Mouse (Mus musculus): ENCODE measurements around the gene Ggct.
A peak's percentile ranks its signal among the peaks of the same experiment; 100 is the strongest.
"Not testable (repeated sequence)": the region's sequence is repeated elsewhere in the genome, so short reads cannot be mapped to it uniquely, and the experiment has no call there.

The Ggct gene

DNA sequence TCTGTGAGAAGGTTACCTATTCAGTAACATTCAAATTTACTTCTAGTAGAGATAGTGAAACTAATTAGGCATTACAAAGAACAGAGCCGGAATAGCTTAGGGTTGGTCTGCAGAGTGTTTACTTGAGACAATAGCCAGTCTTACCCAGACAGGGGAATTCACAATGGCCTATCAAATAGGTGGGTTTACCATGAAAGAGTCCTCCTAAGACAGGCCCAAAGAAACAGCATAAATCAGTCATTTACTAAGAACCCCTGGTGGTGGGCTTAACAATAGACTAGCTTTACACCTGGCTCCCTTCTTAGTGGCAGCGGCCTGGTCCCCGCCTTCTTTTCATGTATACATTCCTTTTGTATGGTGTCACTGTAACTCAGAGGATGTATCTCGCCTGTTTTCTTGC, 39.4 kb downstream of the Ggct start:
- DNase-seq (ENCODE audit: extremely low read depth, low read depth, low spot score): not testable (repeated sequence)

DNA sequence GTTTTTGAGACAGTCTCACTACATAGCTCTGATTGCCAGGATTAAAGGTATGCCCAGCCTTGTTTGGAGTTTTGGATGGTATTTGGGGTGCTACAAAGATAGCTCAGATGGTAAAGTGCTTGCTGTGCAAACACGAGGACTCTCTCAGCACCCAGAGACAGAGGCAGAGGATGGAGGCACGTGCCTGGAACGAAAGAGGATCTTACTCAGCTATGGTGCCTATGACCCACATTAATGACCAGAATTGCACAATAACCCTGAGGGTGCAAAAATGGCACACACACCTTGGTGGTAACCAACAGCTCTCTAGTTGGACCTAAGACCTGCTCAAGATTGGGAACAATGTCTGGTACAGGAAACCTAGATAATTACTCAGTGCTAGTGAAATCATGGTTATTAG, 40.2 kb downstream of the Ggct start:
- DNase-seq (ENCODE audit: extremely low read depth, low read depth, low spot score): no peak

DNA sequence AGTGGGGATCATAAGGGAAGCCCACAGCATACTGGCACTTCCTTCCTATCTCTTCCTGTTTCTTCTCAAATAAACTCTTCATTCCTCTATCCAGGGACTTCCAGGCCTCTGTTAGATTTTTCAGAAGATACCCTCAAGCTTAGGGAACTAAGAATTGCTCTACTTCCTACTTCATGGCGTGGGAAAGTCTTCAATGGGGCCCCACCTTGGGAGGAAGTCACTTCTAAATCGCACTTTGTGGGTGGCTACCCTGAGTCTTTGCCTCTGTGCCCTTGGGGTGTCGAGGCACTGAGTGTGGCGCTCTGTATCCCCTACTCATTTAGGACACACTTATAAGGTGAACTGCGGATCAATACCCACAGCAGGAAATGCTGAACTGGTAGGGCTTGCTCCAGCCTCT, 44.1 kb downstream of the Ggct start:
- DNase-seq (ENCODE audit: extremely low read depth, low read depth, low spot score): no peak

DNA sequence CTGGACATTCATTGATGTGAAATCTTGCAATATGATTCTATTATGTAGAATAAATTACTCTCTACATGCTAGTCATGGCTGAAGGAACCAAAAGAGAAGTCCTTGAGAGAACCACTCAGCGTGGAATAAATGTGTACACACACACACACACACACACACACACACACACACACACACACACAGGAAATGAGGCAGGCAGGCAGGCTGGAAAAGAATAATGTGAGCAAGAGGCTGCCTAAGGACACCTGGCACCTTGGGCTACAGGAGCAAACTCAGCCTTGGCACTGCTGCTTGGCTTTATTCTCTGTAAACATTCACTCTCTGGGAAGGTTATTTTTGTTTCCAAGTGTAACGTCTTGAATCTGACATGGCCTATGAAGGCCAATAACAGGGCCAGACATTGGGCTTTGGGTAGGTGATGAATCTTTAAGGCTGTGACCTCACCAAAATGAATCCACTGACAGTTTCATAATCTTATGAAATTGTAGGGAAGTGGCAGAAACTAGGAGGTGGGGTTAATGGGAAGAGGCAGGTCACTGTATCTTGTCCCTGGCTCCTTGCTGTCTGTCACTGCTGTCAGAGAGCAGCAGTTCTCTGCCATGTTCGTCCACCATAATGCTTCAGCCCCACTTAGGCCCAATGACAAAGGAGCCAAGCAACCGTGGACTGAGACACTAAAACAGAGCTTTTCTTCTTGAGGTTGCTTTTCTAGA, 46.4 kb downstream of the Ggct start:
- peak; percentile 14 for DNase-seq (ENCODE audit: extremely low read depth, low read depth, low spot score)

DNA sequence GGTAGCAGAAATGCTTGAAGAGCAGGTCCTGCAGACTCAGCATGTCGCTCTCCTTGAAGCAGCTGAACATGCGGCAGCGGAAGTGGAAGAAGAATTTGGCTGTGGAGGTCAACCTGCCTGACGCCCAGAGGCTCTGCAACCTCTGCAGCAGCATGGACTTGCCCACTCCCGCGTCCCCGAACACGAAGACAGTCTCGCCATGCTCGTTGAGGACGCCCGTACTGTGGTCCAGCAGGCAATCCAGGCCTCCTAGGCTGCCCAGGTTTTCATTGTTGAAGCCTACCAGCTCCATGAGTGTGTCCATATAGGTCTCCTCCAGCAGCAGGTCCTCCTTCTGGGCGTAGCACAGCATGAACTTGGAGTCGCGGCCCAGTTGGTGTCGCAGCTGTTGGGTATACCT, 48.2 kb downstream of the Ggct start:
- DNase-seq (ENCODE audit: extremely low read depth, low read depth, low spot score): no peak

DNA sequence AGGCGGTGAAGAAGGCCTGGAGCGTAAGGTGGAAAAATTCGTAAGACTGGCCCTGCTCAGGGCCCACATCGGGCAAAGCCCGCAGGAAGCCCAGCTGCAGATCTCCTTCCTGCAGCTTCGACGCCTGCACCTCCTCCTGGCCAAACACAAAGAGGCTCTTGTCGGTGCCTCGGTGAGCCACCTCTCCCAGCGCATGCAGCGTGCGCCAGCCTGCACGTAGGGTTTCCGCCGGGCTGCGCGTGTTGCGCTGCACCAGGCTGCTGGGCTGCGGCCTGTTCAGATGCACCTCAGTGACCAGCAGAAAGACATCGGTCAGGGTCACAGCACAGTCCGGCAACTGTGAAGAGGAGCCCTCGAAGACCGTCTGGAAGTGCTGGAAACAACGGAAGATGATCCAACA, 49.0 kb downstream of the Ggct start:
- no peak for DNase-seq (ENCODE audit: extremely low read depth, low read depth, low spot score)

DNA sequence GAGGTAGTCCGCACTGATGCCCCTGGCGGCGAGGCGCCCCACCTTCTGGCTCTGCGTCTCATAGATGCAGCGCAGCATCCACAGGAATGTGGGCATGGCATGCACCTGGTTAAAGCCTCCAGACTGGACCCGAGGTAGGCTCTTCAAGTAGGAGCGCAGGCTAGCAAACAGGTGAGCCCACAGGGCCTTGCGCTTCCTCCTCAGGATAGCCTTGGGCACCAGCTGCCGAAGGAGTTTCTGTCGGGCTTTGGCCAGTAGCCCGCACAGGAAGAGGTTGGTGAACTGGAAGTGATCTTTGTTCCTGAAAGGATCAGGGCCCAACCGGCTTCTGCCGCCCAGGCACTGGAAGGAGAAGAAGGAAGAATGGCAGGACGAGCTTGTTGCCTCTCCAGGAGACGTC, 49.5 kb downstream of the Ggct start:
- no peak for DNase-seq (ENCODE audit: extremely low read depth, low read depth, low spot score)

DNA sequence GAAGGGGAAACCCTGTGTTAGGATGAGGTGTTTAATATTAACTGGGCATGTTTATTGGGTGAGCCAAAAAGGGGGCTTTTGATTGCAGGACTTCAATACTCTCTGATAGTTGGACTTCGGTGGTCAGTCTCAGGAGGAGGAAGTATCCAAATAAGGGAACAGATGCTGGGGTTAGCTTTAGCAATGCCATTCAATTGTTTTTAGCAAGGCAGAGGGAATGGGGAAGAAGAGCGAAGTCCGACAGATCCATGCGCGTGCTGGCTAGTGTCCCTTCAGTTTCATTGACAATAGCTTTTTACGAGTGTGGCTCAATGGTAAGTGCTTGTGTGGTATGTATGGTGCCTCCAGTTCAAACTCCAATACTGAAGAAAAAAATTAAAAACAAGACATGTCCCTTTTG, 51.6 kb downstream of the Ggct start:
- DNase-seq (ENCODE audit: extremely low read depth, low read depth, low spot score): no peak

DNA sequence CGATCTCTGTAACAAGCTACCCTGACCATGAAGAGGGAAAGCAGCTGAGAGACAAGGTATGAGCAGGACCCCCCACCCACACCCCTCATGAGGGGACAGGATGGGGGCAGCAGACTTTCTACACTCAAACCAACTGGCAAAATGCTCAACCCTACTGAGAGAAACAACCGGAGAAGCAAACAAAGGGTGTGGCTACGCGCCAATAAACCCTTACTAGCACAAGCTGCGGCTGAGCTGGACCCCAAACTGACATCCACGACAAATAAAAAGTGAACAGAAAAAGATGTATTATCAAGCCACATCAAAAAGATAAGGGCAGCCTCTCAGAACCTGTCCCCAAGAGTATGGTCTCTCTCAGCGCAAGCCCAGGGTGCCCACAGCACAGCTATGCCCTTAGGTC, 52.6 kb downstream of the Ggct start:
- no peak for DNase-seq (ENCODE audit: extremely low read depth, low read depth, low spot score)

DNA sequence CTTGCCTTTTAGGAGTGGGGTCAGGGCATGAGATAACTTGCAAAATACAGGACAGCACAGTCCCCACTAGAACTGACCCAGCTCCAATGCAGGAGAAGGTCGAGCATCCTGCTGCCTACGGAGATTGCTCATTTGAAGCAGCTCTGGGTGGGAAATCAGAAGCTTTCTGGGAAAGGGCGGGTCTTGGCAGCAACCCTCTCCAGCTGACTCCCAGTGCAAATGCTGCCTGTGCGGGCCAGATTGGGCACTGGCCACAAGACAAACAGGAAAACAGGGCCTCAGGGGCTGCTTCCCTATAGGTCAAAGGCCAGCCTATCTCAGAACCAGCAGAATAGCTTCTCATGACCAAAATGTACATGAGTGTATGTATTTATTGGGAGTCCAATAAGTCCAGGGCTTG, 53.1 kb downstream of the Ggct start:
- DNase-seq (ENCODE audit: extremely low read depth, low read depth, low spot score): no peak

DNA sequence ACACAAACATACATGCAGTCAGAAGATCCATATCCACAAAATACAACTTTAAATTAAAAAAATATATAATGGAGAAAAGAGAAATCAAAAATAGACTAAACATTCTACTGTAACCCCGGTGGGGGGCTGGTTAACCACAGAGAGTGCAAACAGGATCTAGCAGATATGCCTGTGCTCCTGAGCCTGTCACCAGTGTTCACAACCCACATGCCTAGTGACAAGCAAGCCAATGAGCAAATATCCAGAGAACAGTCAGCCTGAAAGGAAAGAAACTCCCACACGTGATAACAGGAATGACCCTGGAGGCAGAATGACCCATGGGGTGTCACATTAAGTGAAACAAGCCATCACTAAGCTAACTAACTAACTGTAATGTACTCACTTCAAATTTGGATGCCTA, 56.3 kb downstream of the Ggct start:
- no peak for DNase-seq (ENCODE audit: extremely low read depth, low read depth, low spot score)

DNA sequence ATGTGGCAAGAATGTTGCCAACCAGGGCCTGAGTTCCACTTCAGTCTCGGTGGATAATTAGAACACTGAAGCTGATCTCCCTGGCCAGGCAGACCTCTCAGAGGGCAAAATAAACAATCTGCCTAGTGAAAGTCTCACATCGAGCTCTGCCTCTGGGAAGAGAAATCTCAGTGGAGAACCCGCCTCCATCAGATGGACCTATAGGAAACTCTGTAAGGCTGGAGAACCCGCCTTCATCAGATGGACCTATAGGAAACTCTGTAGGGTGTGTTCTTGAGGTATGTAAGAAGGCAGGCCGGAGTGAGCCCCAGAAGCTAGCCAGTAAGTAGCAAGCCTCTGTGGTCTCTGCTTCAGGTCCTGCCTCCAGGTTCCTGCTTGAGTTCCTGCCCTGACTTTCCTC, 57.8 kb downstream of the Ggct start:
- no peak for DNase-seq (ENCODE audit: extremely low read depth, low read depth, low spot score)

DNA sequence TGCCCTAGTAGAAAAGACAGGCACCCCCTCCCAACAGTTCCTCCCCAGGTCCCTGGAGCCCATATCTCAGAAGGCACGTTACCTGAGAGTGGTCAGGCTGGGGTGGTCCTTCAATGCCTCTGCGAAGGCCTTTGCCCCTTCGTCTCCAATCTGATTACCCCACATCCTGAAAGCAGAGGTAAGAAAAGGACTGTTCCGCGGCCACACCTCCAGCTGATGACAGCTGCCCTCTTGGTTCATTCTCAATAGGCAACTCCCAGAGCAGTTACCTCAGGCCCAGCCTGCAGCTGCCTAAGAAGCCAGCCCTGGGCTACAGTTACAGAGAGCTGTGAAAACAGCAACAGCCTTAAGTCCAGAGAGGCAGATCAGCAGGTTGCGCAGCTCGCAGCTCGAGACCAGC, 58.4 kb downstream of the Ggct start:
- no peak for DNase-seq (ENCODE audit: extremely low read depth, low read depth, low spot score)

DNA sequence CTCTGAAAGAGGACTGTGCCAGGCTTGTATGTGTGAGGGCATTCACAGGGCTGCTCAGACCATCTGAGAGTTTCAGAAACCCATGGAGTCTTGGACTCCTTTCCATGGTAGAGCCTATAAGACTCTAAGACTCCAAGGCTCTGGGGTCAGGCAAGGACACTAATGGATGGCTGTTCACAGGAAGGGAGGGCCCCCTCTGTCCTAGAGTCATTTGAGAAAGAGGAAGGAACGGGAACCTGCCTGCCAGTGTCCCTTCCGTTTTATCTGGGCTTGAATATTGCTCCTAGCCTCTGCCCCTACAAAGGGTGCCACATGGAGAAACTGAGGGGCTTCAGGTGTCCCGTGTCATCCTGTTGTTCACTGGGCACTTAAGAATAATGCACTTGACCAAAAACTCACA, 58.9 kb downstream of the Ggct start:
- DNase-seq (ENCODE audit: extremely low read depth, low read depth, low spot score): no peak

DNA sequence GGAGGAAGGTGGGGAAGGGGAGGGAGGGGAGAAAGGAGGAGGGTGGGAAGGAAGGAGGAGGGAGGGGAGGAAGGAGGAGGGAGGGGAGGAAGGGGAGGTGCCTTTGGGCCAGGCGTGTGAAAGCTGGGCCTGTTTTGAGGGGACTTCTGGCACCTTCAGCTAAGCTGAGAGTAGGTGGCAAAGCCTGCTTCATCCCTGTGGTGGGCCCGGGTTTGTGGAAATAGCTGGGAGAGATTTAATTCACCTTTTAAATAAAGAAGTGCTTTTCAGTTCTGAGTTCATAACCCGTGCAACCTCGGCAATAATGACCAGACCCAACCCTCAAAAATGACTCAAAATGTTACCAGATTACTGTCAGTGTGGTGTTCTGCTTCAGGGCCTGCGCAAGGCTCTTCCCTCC, 59.5 kb downstream of the Ggct start:
- DNase-seq (ENCODE audit: extremely low read depth, low read depth, low spot score): no peak
